Mouse (Mus musculus): ENCODE measurements around the gene Gxylt2.

Gene Gxylt2

DNA sequence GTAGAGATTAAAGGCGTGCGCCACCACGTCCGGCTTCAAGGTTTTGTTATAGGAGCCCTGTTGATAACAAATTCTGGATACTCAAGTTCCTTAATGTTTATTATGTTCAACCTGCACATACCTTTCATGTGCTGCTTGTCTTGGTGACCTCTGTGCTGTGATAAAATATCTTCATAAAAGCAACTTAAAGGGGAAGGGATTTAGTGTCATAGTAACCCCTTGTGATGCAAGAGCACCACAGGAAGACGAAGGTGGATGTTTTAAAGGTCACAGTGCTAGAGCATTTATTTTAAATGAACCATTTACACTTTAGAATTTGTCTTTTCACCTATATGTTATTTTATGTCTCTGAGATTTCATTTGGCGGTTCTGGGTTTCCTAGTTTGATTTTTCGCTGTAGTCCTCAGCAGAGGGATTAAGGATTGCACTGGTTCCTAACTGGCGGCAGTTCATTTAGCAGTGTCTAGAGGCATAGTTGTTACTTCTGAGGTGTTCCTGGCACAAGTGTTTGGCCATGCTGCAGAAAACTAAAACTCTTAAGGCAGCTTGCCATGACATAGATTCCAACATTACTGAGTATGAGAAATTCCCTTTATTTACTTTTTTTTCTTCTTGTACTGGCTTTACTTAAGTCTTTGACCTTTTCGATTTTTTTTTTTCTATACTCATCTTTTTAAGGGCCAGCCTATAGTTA lies 144.3 kb downstream of the Gxylt2 start:
- no peak for DNase-seq (ENCODE audit: low spot score in 2 of 2)

DNA sequence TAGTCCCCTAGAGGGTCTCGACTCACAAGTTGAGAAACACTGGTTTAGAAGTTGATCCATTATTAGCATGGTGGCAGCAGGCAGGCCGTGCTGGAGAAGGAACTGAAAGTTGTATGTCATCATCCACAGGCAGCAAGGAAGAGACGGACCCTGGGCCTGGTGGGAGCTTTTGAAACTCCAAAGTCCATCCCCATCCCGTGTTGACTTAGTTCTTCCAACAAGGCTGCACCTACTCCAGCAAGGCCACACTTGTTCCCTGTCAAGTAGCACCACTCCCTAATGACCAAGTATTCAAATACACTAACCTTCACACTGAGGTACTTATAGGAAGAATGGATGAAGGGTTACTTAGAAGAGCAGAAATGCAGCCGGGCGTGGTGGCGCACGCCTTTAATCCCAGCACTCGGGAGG lies 146.1 kb downstream of the Gxylt2 start:
- DNase-seq (ENCODE audit: low spot score in 2 of 2): no peak

DNA sequence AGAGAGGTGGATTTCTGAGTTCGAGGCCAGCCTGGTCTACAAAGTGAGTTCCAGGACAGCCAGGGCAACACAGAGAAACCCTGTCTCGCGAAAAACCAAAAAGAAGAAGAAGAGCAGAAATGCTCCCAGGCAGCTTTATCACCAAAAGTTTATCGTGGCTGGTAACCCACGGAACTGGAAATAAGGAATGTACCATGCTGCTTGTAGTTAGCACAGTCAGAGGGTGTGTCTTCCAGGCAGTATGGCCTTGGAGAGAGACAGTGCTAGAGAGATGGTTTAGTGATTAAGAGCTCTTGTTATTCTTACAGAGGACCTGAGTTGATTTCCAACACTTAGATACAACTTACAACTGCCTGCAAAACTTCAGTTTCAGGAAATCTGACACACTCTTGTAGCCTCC lies 146.5 kb downstream of the Gxylt2 start:
- no peak for DNase-seq (ENCODE audit: low spot score in 2 of 2)
